Mouse (Mus musculus): ENCODE results near the gene Gcnt2. TPM values are rescaled to one million over a fixed set of nuclear protein-coding genes. Genes with fewer than 3 reads are reported as not detected.

Gene Gcnt2
- polyA plus RNA-seq, 1 experiment from 2014 or later = 5.7 TPM

- Histone ChIP-seq H3K27me3 (ENCODE audit: control insufficient read depth, insufficient read depth, low read length) (no peaks in the 10 kb centered on the region), H3K4me2 (replicated peaks; ENCODE audit: low read depth) (no peak overlapping the region), H3K4me1 (replicated peaks; ENCODE audit: control insufficient read depth, insufficient read depth) (no peaks in the 10 kb centered on the region), H3K9me3 (ENCODE audit: control insufficient read depth, low read length) (no peaks in the 10 kb centered on the region), H3K36me3 (ENCODE audit: control insufficient read depth, insufficient read depth, low read length) (no peaks in the 10 kb centered on the region), H3K9ac (ENCODE audit: low read length) (no peak overlapping the region), H3K4me3 (ENCODE audit: low read depth, low read length) (no peak overlapping the region), H3K27ac (replicated peaks) (no peak overlapping the region)
- TF ChIP-seq CTCF (IDR thresholded peaks at IDR 0.05; ENCODE audit: low read depth) = no peak
- no peak for TF ChIP-seq EP300 (optimal IDR thresholded peaks at IDR 0.05)
- no peak for ATAC-seq (ENCODE audit: low FRiP score, low TSS enrichment)
- no peak for DNase-seq (ENCODE audit: low spot score)
- 85% methylated on average over 7 of the region's 8 CpGs for WGBS
These were observed 49.5 kb downstream of the Gcnt2 start for GRCm38 (mm10) chr13:40909060-40909459.

DNA sequence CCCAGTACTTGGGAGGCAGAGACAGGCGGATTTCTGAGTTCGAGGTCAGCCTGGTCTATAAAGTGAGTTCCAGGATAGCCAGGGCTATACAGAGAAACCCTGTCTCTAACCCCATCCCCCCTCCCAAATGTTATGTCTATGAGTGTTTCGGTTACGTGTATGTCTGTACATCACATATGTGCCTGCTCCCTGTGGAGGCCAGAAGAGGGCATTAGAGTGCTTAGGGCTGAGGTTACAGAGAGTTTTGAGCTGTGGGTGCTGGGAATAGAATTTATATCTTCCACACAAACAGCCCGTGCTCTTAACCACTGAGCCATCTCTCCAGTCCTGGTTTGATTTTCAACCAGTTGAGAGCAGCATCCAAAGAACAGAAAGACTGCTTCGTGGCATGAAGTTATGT is 50.5 kb downstream of the Gcnt2 start:
- WGBS = 95% methylated on average over 6 of the region's 6 CpGs
- no peaks in the 10 kb centered on the region for H3K36me3 ChIP-seq (ENCODE audit: control insufficient read depth, insufficient read depth, low read length)
- no peaks in the 10 kb centered on the region for H3K9me3 ChIP-seq (ENCODE audit: control insufficient read depth, low read length)
- no peak overlapping the region for H3K4me3 ChIP-seq (ENCODE audit: low read depth, low read length)
- no peak overlapping the region for H3K4me2 ChIP-seq (replicated peaks; ENCODE audit: low read depth)
- no peak for DNase-seq (ENCODE audit: low spot score)
- ATAC-seq (ENCODE audit: low FRiP score, low TSS enrichment) = no peak
- H3K9ac ChIP-seq (ENCODE audit: low read length) = no peak overlapping the region
- H3K27ac ChIP-seq (replicated peaks) = no peak overlapping the region
- TF ChIP-seq EP300 (optimal IDR thresholded peaks at IDR 0.05) (no peak), CTCF (IDR thresholded peaks at IDR 0.05; ENCODE audit: low read depth) (peak; percentile 16; the same call in 1 of the 2 replicates)
- H3K27me3 ChIP-seq (ENCODE audit: control insufficient read depth, insufficient read depth, low read length) = no peaks in the 10 kb centered on the region
- H3K4me1 ChIP-seq (replicated peaks; ENCODE audit: control insufficient read depth, insufficient read depth) = no peaks in the 10 kb centered on the region

DNA sequence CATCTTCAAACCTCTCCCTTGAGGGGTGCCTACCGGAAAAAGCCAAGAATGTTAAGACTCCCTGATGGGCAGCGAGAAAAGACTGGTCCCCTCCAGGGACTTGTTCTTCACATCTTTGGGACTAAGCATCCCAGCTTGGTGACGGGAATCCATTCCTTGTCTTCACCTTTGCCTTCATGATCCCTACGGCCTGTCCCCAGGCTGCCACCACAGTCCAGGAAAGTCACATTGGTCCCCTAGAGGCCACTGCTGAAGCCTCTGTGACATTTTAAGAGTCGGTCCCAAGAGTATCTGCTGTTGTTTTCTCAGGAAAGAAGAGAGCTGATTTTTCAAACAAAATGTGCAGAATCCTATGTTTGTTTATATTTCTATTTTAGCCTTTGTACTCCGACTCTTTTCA is 52.4 kb downstream of the Gcnt2 start:
- Histone ChIP-seq H3K36me3 (ENCODE audit: control insufficient read depth, insufficient read depth, low read length) (no peaks in the 10 kb centered on the region), H3K27ac (replicated peaks) (no peak overlapping the region), H3K9ac (ENCODE audit: low read length) (no peak overlapping the region), H3K9me3 (ENCODE audit: control insufficient read depth, low read length) (no peaks in the 10 kb centered on the region), H3K4me1 (replicated peaks; ENCODE audit: control insufficient read depth, insufficient read depth) (peaks cover 4% of the 10 kb centered on the region; the same call in 1 of the 2 replicates), H3K4me3 (ENCODE audit: low read depth, low read length) (no peak overlapping the region), H3K27me3 (ENCODE audit: control insufficient read depth, insufficient read depth, low read length) (no peaks in the 10 kb centered on the region), H3K4me2 (replicated peaks; ENCODE audit: low read depth) (no peak overlapping the region)
- no peak for DNase-seq (ENCODE audit: low spot score)
- WGBS = 84% methylated on average over 6 of the region's 6 CpGs
- ATAC-seq (ENCODE audit: low FRiP score, low TSS enrichment) = no peak
- TF ChIP-seq EP300 (optimal IDR thresholded peaks at IDR 0.05) = no peak

GRCm38 (mm10) chr13:40913395-40914018 is 54.0 kb downstream of the Gcnt2 start:
- H3K9ac ChIP-seq (ENCODE audit: low read length) = no peak overlapping the region
- no peak overlapping the region for H3K4me3 ChIP-seq (ENCODE audit: low read depth, low read length)
- DNase-seq (ENCODE audit: low spot score) (peak; percentile 28), ATAC-seq (ENCODE audit: low FRiP score, low TSS enrichment) (peak; percentile 62)
- no peak overlapping the region for H3K4me2 ChIP-seq (replicated peaks; ENCODE audit: low read depth)
- TF ChIP-seq EP300 (optimal IDR thresholded peaks at IDR 0.05) = no peak
- no peak overlapping the region for H3K27ac ChIP-seq (replicated peaks)
- H3K27me3 ChIP-seq (ENCODE audit: control insufficient read depth, insufficient read depth, low read length) = no peaks in the 10 kb centered on the region
- H3K9me3 ChIP-seq (ENCODE audit: control insufficient read depth, low read length) = no peaks in the 10 kb centered on the region
- no peaks in the 10 kb centered on the region for H3K36me3 ChIP-seq (ENCODE audit: control insufficient read depth, insufficient read depth, low read length)
- 74% methylated on average over 14 of the region's 14 CpGs for WGBS
- peaks cover 4% of the 10 kb centered on the region; the same call in 1 of the 2 replicates for H3K4me1 ChIP-seq (replicated peaks; ENCODE audit: control insufficient read depth, insufficient read depth)

DNA sequence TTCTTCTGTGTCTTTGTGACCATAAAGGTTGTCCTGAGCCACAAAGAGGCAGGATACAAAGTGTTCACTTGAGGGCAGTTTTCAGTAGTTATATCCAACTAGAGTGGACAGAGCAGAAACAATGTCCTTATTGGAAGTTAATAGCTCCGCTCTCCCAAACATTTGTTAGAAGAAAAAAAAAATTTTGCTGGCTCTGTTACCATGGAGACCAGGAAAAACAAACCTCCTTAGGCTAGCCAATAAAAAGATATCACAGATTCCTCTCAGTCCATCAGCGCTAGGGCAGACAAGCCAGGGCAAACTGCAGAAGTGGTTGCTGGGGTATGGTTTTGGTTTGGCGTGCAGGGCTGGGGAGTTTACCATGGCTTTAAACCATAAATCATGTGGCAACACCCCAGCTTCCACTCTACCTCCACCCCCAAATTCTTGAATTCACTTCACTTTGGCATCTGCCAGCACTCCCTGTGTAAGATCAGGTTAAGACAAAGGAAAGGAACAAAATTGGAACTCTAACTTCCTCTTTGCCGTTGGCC is 54.6 kb downstream of the Gcnt2 start:
- no peaks in the 10 kb centered on the region for H3K36me3 ChIP-seq (ENCODE audit: control insufficient read depth, insufficient read depth, low read length)
- H3K27me3 ChIP-seq (ENCODE audit: control insufficient read depth, insufficient read depth, low read length) = no peaks in the 10 kb centered on the region
- no peak overlapping the region for H3K4me3 ChIP-seq (ENCODE audit: low read depth, low read length)
- 30% methylated on average over 4 of the region's 4 CpGs for WGBS
- H3K4me1 ChIP-seq (replicated peaks; ENCODE audit: control insufficient read depth, insufficient read depth) = peaks cover 4% of the 10 kb centered on the region; the same call in 1 of the 2 replicates
- no peak overlapping the region for H3K27ac ChIP-seq (replicated peaks)
- DNase-seq (ENCODE audit: low spot score) = no peak
- H3K9ac ChIP-seq (ENCODE audit: low read length) = no peak overlapping the region
- ATAC-seq (ENCODE audit: low FRiP score, low TSS enrichment) = peak; percentile 39; the same call in 1 of the 2 replicates
- no peak overlapping the region for H3K4me2 ChIP-seq (replicated peaks; ENCODE audit: low read depth)
- no peaks in the 10 kb centered on the region for H3K9me3 ChIP-seq (ENCODE audit: control insufficient read depth, low read length)
- no peak for TF ChIP-seq CTCF (IDR thresholded peaks at IDR 0.05; ENCODE audit: low read depth)
- TF ChIP-seq EP300 (optimal IDR thresholded peaks at IDR 0.05) = no peak

Data from stomach, postnatal 0 days (tissue).